Mouse (Mus musculus) cortical plate, adult 2 months (tissue): ENCODE measurements around the gene Dnajc16.

Experiments used
- CTCF ChIP-seq: fragments of 200-500 bp; IDR thresholded peaks from 2 replicates; pipeline ENCODE4 v1.5.1; 2011; ENCODE audit warnings: mild to moderate bottlenecking, control low read depth, low read length; ENCODE audit not compliant: insufficient read depth; ENCODE audit errors: extremely low read depth
- POLR2A ChIP-seq: fragments of 200-500 bp; IDR thresholded peaks from 2 replicates; pipeline ENCODE4 v1.6.1; 2011; ENCODE audit warnings: mild to moderate bottlenecking, low read length, control low read depth; ENCODE audit not compliant: insufficient read depth; ENCODE audit errors: extremely low read depth

GRCm38 (mm10) chr4:141750826-141751225, 39.9 kb downstream of the Dnajc16 start:
- no peak for TF ChIP-seq POLR2A
- no peak for TF ChIP-seq CTCF
